Comparison of ENCODE assay signal across 8 mouse cellular contexts in the genomic region with DNA sequence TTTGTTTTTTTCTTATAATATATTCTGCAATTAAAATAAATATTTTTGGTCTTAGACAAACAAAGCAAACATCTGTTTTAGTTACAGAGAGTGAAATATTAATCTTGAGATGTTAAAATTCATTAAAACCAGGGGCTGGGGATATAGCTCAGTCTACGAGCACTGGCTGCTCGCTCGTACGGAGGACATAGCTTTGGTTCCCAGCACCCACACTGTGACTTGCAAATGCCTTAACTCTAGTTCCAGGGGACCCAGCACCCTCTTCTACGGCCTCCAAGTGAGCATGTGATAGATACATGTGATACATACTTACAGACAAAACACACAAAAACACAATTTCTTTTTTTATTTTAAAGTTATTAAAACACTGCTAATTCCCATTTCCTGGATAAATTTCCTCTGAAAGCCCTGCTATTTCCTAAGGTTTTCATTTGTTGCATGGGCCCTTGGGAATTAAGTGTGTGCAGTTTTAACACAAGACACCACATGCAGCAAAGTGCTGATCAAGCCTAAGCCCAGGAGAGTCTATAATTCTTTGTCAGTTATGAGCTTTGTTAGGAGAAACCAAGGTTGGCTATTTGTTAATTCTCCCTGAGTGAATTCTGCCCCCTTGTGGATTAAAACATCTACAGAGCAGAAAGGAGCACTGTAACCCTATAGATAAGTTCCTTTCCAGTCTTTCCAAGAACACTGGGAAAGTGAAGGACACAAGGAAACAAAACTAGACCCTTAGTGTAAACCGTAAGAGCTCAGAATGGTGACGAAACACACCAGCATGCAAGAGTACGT. TPM values are rescaled to one million over a fixed set of nuclear protein-coding genes. Genes with fewer than 3 reads are reported as not detected.
DNase-seq lines count a peak whose midpoint lies in the region; ATAC-seq and TF ChIP-seq lines count a peak whose summit lies in the region.

No protein-coding gene starts in this region.

- ATAC-seq in megakaryocyte progenitor cell, adult 5-6 weeks (replicated peaks; ENCODE audit: poor library complexity): peak; percentile 65

- no peak for TF ChIP-seq EP300 in heart, adult 2 months (IDR thresholded peaks at IDR 0.05; ENCODE audit: insufficient read depth, low read depth, low read length)

- H3K27ac ChIP-seq in heart, adult 2 months: no peak overlapping the region
- H3K27ac ChIP-seq in heart, embryonic 10.5 days: no peak overlapping the region

- H3K9ac ChIP-seq in heart, adult 2 months (ENCODE audit: low read depth, low read length): no peak overlapping the region

- no peaks in the 10 kb centered on the region for H3K9me3 ChIP-seq in heart, embryonic 10.5 days

- no peaks in the 10 kb centered on the region for H3K4me1 ChIP-seq in heart, adult 2 months (ENCODE audit: control insufficient read depth, insufficient read depth, low read length)
- H3K4me1 ChIP-seq in heart, embryonic 10.5 days: no peaks in the 10 kb centered on the region

- peak; percentile 92 for TF ChIP-seq CTCF in heart, adult 2 months (IDR thresholded peaks at IDR 0.05)

- H3K79me2 ChIP-seq in heart, adult 2 months (replicated peaks; ENCODE audit: control insufficient read depth, insufficient read depth, low read length): no peaks in the 10 kb centered on the region

- no peaks in the 10 kb centered on the region for H3K36me3 ChIP-seq in heart, adult 2 months (ENCODE audit: control insufficient read depth, insufficient read depth, low read length)
- H3K36me3 ChIP-seq in heart, embryonic 10.5 days: no peaks in the 10 kb centered on the region

- 70% methylated on average over 8 of the region's 8 CpGs for WGBS in heart, adult 2 months
- WGBS in heart, embryonic 10.5 days: 71% methylated on average over 8 of the region's 8 CpGs

- no peak for TF ChIP-seq POLR2A in heart, adult 2 months (IDR thresholded peaks at IDR 0.05; ENCODE audit: insufficient read depth, low read depth, low read length)

- intact Hi-C loops in heart, adult 2 months (cut with DNase I): loop anchor here (5.0 kb wide), 1 partner anchor 133 kb away; no protein-coding TSS in a partner anchor

- H3K27me3 ChIP-seq in heart, adult 2 months (ENCODE audit: control insufficient read depth, insufficient read depth, low read length): no peaks in the 10 kb centered on the region; the same call in 1 of the 2 replicates
- no peaks in the 10 kb centered on the region for H3K27me3 ChIP-seq in heart, embryonic 10.5 days (ENCODE audit: insufficient read depth, poor library complexity, severe bottlenecking)

- no peak overlapping the region for H3K4me3 ChIP-seq in heart, adult 2 months
- H3K4me3 ChIP-seq in heart, embryonic 10.5 days: no peak overlapping the region

- DNase-seq in heart, adult 2 months: no peak
- no peak for DNase-seq in heart, embryonic 10.5 days (ENCODE audit: low spot score)
- DNase-seq in CD4-positive helper T cell, adult 2 months (ENCODE audit: low read depth, low spot score): peak; percentile 36
- peak; percentile 57 for DNase-seq in cerebellum, adult 9-11 months
- DNase-seq in heart, postnatal 4 days: peak; percentile 25
- no peak for DNase-seq in urinary bladder, adult 2 months (ENCODE audit: low spot score)
- DNase-seq in right cerebral cortex, postnatal 10 days (ENCODE audit: low spot score in 2 of 2): no peak

RNA-seq across cellular contexts. Expression of a gene that starts 50.8 kb away (rescaled TPM):
- 1,000 to 10,000 TPM; 1,540 to 1,554 TPM for total RNA-seq in heart, adult 2 months (2021)
- 2,007 and 3,319 TPM in 2 replicates for polyA plus RNA-seq in heart, adult 2 months (2012; rRNA removed)
- polyA plus RNA-seq in heart, embryonic 10.5 days (2016; fragmentation: Nextera tagmentation; extraction: Ambion mirVana): 2,804 and 3,368 TPM in 2 replicates
- 1,000 to 10,000 TPM; 1,168 to 1,187 TPM for total RNA-seq in heart, postnatal 4 days (2021)
- total RNA-seq in megakaryocyte progenitor cell, adult 5-6 weeks (2015): 3,635 and 4,207 TPM in 2 replicates
- total RNA-seq in megakaryocyte progenitor cell, adult 5-6 weeks (2017): 4,709 and 5,125 TPM in 2 replicates
- polyA plus RNA-seq in urinary bladder, adult 2 months (2012; rRNA removed): 1,107 and 1,301 TPM in 2 replicates

Comparison
In these comparisons a context has a peak if more than half of its experiments do, and no peak if none do; other contexts are left out.
1. DNase-seq: peak in CD4-positive helper T cell, adult 2 months (single experiment), cerebellum, adult 9-11 months (single experiment) and heart, postnatal 4 days (single experiment); none in heart, adult 2 months (0 of 2), heart, embryonic 10.5 days (single experiment), urinary bladder, adult 2 months (single experiment) and right cerebral cortex, postnatal 10 days (0 of 2).